Mouse (Mus musculus) neural tube, embryonic 13.5 days (tissue): ENCODE measurements around the gene R3hdm4. TPM values are rescaled to one million over a fixed set of nuclear protein-coding genes. Genes with fewer than 3 reads are reported as not detected.

Experiments used
- microRNA-seq: library from miRNA; unstranded; fragments of <30 nt; microRNA quantifications from one replicate; pipeline ENCODE4, GENCODE M21; 2016
- polyA plus RNA-seq: library from polyadenylated mRNA; unstranded; fragments of >200 nt; fragmentation: Nextera tagmentation; extraction: Ambion mirVana; gene quantifications from 2 replicates; pipeline ENCODE4 v1.2.1, GENCODE M21; 2015

R3hdm4 gene
- polyA plus RNA-seq, 1 experiment from 2014 or later: 249 TPM

Small RNAs within 50 kb of the gene (microRNA-seq; reads per million reads assigned to microRNA genes)
- not detected for gene Mir6910

Other genes starting within 250 kb of the R3hdm4 start
- gene Cdc34, start 239.0 kb downstream of the R3hdm4 start, polyA plus RNA-seq: 98.3 and 98.7 TPM in 2 replicates
- gene Gzmm, start 232.2 kb downstream of the R3hdm4 start, polyA plus RNA-seq: 0.69 and 1.5 TPM in 2 replicates
- 750 and 762 TPM in 2 replicates for gene Bsg, start 216.7 kb downstream of the R3hdm4 start, polyA plus RNA-seq
- gene Hcn2, start 204.6 kb downstream of the R3hdm4 start, polyA plus RNA-seq: 0.78 and 0.83 TPM in 2 replicates
- 40.7 and 41.2 TPM in 2 replicates for gene Polrmt, start 174.6 kb downstream of the R3hdm4 start, polyA plus RNA-seq
- 1.7 and 2.7 TPM in 2 replicates for gene Fgf22, start 166.1 kb downstream of the R3hdm4 start, polyA plus RNA-seq
- 96.2 and 98.5 TPM in 2 replicates for gene Rnf126, start 154.3 kb downstream of the R3hdm4 start, polyA plus RNA-seq
- gene Fstl3, start 143.9 kb downstream of the R3hdm4 start, polyA plus RNA-seq: 1.9 and 2.8 TPM in 2 replicates
- gene Prss57, start 130.2 kb downstream of the R3hdm4 start, polyA plus RNA-seq: 0.07 and 0.69 TPM in 2 replicates
- 214 and 231 TPM in 2 replicates for gene Palm, start 127.6 kb downstream of the R3hdm4 start, polyA plus RNA-seq
- gene Misp, start 100.2 kb downstream of the R3hdm4 start, polyA plus RNA-seq: 2.1 and 2.5 TPM in 2 replicates
- gene Ptbp1, start 66.8 kb downstream of the R3hdm4 start, polyA plus RNA-seq: 87.9 and 114 TPM in 2 replicates
- 14.3 and 14.7 TPM in 2 replicates for gene Prtn3, start 46.7 kb downstream of the R3hdm4 start, polyA plus RNA-seq
- 343 and 361 TPM in 2 replicates for gene Plppr3, start 46.6 kb downstream of the R3hdm4 start, polyA plus RNA-seq
- gene Elane, start 35.0 kb downstream of the R3hdm4 start, polyA plus RNA-seq: 0.67 TPM in 1 of 2 replicates, not detected in the other
- not detected in 2 replicates for gene Cfd, start 30.4 kb downstream of the R3hdm4 start, polyA plus RNA-seq
- 47.4 and 49.0 TPM in 2 replicates for gene Med16, start 12.3 kb downstream of the R3hdm4 start, polyA plus RNA-seq
- gene Gm26602, start 10.4 kb downstream of the R3hdm4 start, polyA plus RNA-seq: 40.5 and 48.8 TPM in 2 replicates
- 2.1 and 2.4 TPM in 2 replicates for gene Kiss1r, start 4.2 kb downstream of the R3hdm4 start, polyA plus RNA-seq
- 3.4 and 5.4 TPM in 2 replicates for gene Arid3a, start 5.8 kb upstream of the R3hdm4 start, polyA plus RNA-seq
- 67.0 and 85.7 TPM in 2 replicates for gene Wdr18, start 38.9 kb upstream of the R3hdm4 start, polyA plus RNA-seq
- gene Grin3b, start 49.5 kb upstream of the R3hdm4 start, polyA plus RNA-seq: 0.58 and 0.61 TPM in 2 replicates
- gene Tmem259, start 63.1 kb upstream of the R3hdm4 start, polyA plus RNA-seq: 21.0 and 21.4 TPM in 2 replicates
- gene Cnn2, start 67.4 kb upstream of the R3hdm4 start, polyA plus RNA-seq: 55.6 and 56.2 TPM in 2 replicates
- 7.7 and 8.1 TPM in 2 replicates for gene Abca7, start 75.3 kb upstream of the R3hdm4 start, polyA plus RNA-seq
- gene Arhgap45, start 95.4 kb upstream of the R3hdm4 start, polyA plus RNA-seq: 2.4 and 2.9 TPM in 2 replicates
- gene Polr2e, start 118.6 kb upstream of the R3hdm4 start, polyA plus RNA-seq: 141 and 153 TPM in 2 replicates
- 505 and 556 TPM in 2 replicates for gene Gpx4, start 126.0 kb upstream of the R3hdm4 start, polyA plus RNA-seq
- gene Sbno2, start 184.4 kb upstream of the R3hdm4 start, polyA plus RNA-seq: 12.9 and 13.0 TPM in 2 replicates
- gene Stk11, start 194.6 kb upstream of the R3hdm4 start, polyA plus RNA-seq: 13.3 and 16.8 TPM in 2 replicates
- gene Atp5d, start 217.4 kb upstream of the R3hdm4 start, polyA plus RNA-seq: 467 and 481 TPM in 2 replicates
- 53.9 and 55.1 TPM in 2 replicates for gene Cbarp, start 219.6 kb upstream of the R3hdm4 start, polyA plus RNA-seq
- gene Midn, start 227.1 kb upstream of the R3hdm4 start, polyA plus RNA-seq: 31.0 and 35.8 TPM in 2 replicates
- gene Cirbp, start 244.8 kb upstream of the R3hdm4 start, polyA plus RNA-seq: 325 and 351 TPM in 2 replicates